Mouse (Mus musculus) MEL (cell line): ENCODE data around the gene Col6a5.

Experiments
- CHD1 ChIP-seq: IDR thresholded peaks from 2 replicates; pipeline ENCODE4 v1.6.1; 2012; ENCODE audit warnings: low read depth, mild to moderate bottlenecking, inconsistent platforms, low read length, improper control_type of control experiment
- CHD2 ChIP-seq: IDR thresholded peaks from 2 replicates; pipeline ENCODE4 v1.6.1; 2011; ENCODE audit warnings: low read length, improper control_type of control experiment
- CTCF ChIP-seq, 3 experiments: IDR thresholded peaks in 2 of 3; conservative IDR thresholded peaks in 1 of 3; 2 replicates each; pipeline ENCODE4 v1.5.1; 2011 to 2012; ENCODE audit warnings: low read length in 3 of 3, low read depth in 2 of 3, mild to moderate bottlenecking in 2 of 3, improper control_type of control experiment in 1 of 3, inconsistent platforms in 1 of 3, mixed read lengths in 1 of 3, moderate library complexity in 1 of 3; ENCODE audit not compliant: control insufficient read depth in 1 of 3, insufficient read depth in 1 of 3, poor library complexity in 1 of 3, severe bottlenecking in 1 of 3
- EP300 ChIP-seq, 2 experiments: IDR thresholded peaks; 2 replicates each; pipeline ENCODE4 v1.6.1; 2011; ENCODE audit warnings: improper control_type of control experiment in 2 of 2, low read length in 2 of 2, low read depth in 1 of 2, mild to moderate bottlenecking in 1 of 2
- MAX ChIP-seq: IDR thresholded peaks from 2 replicates; pipeline ENCODE4 v1.6.1; 2011; ENCODE audit warnings: low read length, improper control_type of control experiment
- POLR2A ChIP-seq, 2 experiments: IDR thresholded peaks; 2 replicates each; pipeline ENCODE4 v1.6.1; 2011 to 2012; ENCODE audit warnings: low read length in 2 of 2, mild to moderate bottlenecking in 2 of 2, control low read depth in 1 of 2, improper control_type of control experiment in 1 of 2, low read depth in 1 of 2, moderate library complexity in 1 of 2; ENCODE audit not compliant: control insufficient read depth in 1 of 2, insufficient read depth in 1 of 2, poor library complexity in 1 of 2
- RAD21 ChIP-seq: IDR thresholded peaks from 2 replicates; pipeline ENCODE4 v1.6.1; 2011; ENCODE audit warnings: mild to moderate bottlenecking, low read depth, low read length, improper control_type of control experiment
- TCF12 ChIP-seq: IDR thresholded peaks from 2 replicates; pipeline ENCODE4 v1.6.1; 2014; ENCODE audit warnings: low read depth, mild to moderate bottlenecking, inconsistent platforms, low read length, improper control_type of control experiment, moderate library complexity
- ZMIZ1 ChIP-seq: IDR thresholded peaks from 2 replicates; pipeline ENCODE4 v1.6.1; 2012; ENCODE audit warnings: low read depth, mild to moderate bottlenecking, inconsistent platforms, low read length, improper control_type of control experiment, moderate library complexity
- ZNF384 ChIP-seq: IDR thresholded peaks from 2 replicates; pipeline ENCODE4 v1.6.1; 2012; ENCODE audit warnings: low read depth, mild to moderate bottlenecking, inconsistent platforms, low read length, improper control_type of control experiment

DNA sequence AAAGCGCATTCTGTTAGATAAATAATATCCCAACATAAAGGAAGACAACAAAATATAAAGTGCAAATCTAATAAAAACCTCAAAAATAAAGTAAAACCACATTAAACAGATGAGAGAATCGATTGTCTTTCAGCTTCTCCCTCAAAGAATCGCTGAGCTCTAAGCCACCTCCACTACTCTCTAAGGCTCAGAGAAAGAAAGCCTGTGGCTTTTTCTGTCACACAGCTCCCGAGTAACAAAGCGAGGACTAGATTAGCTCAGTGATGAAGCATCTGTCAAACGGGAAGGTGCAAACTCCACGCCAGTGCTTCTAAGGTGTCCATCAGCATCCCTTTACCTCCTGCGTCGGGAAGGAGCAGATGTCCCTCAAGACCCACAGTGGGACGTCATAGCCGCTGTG is 37.5 kb upstream of the Col6a5 start:
- TF ChIP-seq TCF12 (no peak), CTCF (IDR thresholded peaks at IDR 0.05 in 2 of 3, conservative IDR thresholded peaks at IDR 0.05 in 1 of 3; ENCODE audit: control insufficient read depth in 1 of 3, insufficient read depth in 1 of 3, low read depth in 2 of 3, low read length in 3 of 3, poor library complexity in 1 of 3, severe bottlenecking in 1 of 3) (no peak), ZMIZ1 (no peak), MAX (no peak), ZNF384 (no peak), RAD21 (no peak), EP300 (IDR thresholded peaks at IDR 0.05; ENCODE audit: low read depth in 1 of 2, low read length in 2 of 2) (no peak), CHD2 (no peak), POLR2A (IDR thresholded peaks at IDR 0.05; ENCODE audit: control insufficient read depth in 1 of 2, insufficient read depth in 1 of 2, low read depth in 1 of 2, low read length in 2 of 2, poor library complexity in 1 of 2) (no peak), CHD1 (no peak)
